Mouse (Mus musculus): Measurements from ENCODE around the gene Gse1.
A peak's percentile ranks its signal among the peaks of the same experiment; 100 is the strongest.

The Gse1 gene

DNA sequence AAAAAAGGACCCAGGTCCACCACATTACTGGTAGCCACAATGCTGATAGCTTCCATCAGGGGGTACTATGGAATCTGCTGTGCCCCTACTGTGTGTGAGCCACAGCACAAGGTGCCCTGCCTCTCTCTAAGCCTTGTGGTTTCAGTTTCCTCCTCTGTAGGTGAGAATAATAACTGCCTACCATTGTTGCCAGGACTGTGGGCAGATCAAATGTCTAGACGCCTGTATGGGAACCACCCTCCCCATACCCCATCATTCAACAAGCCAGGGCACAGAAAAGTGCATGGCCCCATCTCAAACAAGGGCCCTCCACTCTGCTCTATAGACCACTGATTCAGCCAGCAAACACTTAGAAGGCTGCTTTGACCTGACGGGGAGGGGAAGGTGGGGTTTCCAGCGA, 168.5 kb downstream of the Gse1 start:
- DNase-seq (ENCODE audit: low read depth in 1 of 2, low spot score in 2 of 2), result no peak

- DNase-seq (ENCODE audit: low read depth in 1 of 2, low spot score in 2 of 2), result no peak
Observed at GRCm38 (mm10) chr8:120397444-120398411, 169.5 kb downstream of the Gse1 start.

GRCm38 (mm10) chr8:120399212-120399934, 171.1 kb downstream of the Gse1 start:
- DNase-seq (ENCODE audit: low read depth in 1 of 2, low spot score in 2 of 2), result no peak

- no peak for DNase-seq (ENCODE audit: low read depth in 1 of 2, low spot score in 2 of 2)
Observed at GRCm38 (mm10) chr8:120401216-120401615, 173.0 kb downstream of the Gse1 start.

DNA sequence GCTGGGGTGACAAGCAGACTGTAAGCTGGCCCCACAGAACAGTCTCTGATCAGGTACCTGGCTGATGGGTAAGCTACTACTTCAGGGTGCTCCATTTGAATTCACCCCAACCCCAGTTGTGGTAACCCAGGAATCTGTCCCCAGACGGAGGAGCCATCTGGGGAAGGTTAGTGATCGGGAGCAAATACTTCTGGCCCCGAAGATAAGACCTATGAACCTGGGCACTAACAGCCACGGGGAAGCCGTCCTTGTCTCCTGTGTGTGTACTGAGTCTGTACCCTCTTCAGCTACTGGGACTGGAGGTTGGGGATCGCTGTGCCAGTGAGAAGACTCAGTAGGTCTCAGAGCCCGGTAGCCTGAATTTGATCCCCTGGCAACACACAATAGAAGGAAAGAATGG, 173.5 kb downstream of the Gse1 start:
- no peak for DNase-seq (ENCODE audit: low read depth in 1 of 2, low spot score in 2 of 2)

DNA sequence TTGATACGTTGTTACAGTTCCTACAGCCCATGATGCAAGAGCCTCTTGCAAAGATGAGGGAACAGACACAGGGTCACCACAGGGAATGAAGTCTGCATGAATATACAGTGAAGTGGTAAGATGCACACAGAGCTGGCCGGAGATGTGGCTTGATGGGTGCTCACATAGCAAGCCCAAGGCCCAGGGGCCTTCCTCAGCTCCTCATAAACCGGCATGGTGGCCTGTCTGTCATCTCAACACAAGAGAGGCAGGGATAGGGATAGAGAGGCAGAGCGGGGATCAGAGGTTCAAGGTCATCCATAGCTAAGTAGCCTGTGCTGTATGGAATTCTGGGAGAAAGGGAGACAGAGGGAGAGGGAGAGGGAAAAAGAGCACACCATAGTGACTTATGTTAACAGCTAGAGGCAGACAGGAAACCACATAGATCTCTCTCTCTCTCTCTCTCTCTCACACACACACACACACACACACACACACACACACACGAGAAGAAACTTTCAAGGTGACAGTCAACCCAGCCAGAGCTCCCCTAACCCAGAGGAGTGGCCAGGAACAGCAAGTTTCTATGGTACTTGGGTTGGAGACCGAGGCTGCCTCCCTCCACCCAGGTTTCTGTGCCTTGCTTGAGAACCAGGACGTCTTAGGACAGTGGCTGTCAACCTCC, 175.5 kb downstream of the Gse1 start:
- DNase-seq (ENCODE audit: low read depth in 1 of 2, low spot score in 2 of 2), result no peak

DNA sequence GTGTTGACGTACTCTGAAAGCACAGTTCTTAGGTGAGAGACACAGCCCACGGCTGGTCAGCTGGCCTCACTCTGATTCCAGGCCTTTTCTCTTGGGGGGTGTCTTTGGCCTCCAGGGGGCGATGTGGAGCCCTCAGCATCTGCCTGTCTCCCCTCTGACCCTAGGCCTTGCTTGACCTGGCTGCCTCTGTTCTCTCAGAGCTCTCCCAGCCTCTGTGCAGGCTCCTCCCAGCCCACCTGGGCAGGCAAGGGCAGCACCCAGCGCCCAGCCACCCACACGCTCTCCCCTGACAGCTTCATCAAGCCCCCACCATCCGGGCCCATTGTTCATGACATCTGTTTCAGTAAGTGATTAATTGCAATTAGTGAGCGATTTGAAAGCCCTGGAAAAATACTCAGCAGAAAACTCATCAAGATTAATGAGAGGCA, 176.4 kb downstream of the Gse1 start:
- peak; percentile 24 to 55 for DNase-seq (ENCODE audit: low read depth in 1 of 2, low spot score in 2 of 2)

DNA sequence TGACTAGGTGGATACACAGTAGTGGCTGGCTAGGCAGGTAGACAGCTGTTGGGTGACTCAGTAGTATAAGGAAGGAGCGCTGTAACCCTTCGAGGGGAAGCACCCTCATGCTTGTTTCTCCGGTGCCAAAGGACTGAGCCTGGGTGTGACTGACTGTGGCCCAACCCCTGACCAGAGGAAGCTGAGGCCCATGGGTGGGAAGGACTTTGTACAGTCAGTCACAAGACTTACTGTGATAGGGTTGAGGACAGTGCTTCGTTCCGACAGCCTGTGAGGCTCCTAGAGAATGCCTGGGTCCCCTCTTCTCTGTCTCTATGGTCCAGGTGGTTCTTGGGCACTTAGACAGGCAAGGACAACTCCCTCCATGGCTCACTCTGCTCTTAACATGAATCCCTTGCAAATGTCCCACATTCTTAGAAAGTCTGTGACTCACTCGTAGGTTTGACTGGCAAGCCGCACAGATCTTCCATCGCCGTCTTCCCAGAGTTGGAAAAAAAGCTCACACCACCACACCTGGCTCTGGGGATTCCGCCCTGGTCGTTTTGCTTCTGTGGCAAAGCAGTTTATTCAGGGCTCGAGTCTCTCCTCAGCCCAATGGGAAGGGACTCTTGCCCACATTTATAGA, 177.9 kb downstream of the Gse1 start:
- peak in 1 of 2 experiments; percentile 38 for DNase-seq (ENCODE audit: low read depth in 1 of 2, low spot score in 2 of 2)

- DNase-seq (ENCODE audit: low read depth in 1 of 2, low spot score in 2 of 2), result peak in 1 of 2 experiments; percentile 9
Observed at GRCm38 (mm10) chr8:120407701-120408240, 179.5 kb downstream of the Gse1 start.

GRCm38 (mm10) chr8:120408241-120409215, 180.3 kb downstream of the Gse1 start:
- DNase-seq (ENCODE audit: low read depth in 1 of 2, low spot score in 2 of 2), result no peak

DNA sequence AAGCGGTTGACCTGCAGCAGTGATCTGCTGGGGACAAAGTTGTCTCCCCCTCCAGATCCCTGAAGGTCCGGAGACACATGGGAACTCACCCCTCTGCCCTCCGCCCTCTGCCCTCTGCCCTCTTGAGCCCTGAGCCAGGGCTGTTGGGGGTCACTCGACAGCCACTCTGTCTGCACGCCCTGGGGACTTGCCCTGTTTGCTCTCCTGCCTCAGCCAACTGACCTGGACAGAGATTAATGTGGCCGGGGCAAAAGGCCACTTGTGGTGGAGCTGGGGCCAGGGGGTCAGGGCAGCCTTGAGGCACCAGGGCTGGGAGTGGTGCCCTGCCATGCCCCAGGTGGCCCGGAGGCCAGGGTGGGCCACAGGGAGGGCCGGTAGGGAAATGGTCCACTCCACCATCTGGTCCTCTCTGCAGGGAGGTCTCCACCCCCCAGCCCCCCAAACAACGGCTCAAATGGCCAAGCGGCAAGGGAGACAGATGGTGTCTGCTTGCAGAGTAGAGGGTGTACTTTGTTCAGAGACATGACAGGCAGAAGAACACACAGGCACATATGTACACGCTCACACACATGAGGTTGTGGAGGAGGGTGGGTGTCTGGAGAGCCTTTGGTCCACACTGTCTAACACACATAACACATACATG, 181.2 kb downstream of the Gse1 start:
- no peak for DNase-seq (ENCODE audit: low read depth in 1 of 2, low spot score in 2 of 2)

DNA sequence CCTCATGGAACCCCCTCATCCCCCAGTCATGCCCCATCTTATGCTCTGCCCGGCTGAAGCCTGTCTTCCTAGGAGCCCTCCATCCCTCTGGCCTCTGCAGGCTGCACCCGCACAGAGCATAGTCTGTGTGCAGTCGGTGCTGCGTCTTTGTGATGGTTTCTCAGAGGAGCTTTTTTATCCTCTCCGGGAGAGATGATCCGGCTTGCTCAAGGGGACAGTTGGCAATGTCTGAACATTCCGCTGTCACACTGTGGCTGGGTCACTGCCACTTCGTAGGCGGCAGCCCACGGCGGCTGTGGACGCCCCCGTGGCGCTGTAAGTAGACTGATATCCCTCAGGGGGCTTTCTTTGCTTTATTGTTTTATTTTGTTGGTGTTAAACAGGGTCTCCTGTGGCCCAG, 182.8 kb downstream of the Gse1 start:
- no peak for DNase-seq (ENCODE audit: low read depth in 1 of 2, low spot score in 2 of 2)

GRCm38 (mm10) chr8:120411862-120412261, 183.6 kb downstream of the Gse1 start:
- DNase-seq (ENCODE audit: low read depth in 1 of 2, low spot score in 2 of 2), result no peak

DNA sequence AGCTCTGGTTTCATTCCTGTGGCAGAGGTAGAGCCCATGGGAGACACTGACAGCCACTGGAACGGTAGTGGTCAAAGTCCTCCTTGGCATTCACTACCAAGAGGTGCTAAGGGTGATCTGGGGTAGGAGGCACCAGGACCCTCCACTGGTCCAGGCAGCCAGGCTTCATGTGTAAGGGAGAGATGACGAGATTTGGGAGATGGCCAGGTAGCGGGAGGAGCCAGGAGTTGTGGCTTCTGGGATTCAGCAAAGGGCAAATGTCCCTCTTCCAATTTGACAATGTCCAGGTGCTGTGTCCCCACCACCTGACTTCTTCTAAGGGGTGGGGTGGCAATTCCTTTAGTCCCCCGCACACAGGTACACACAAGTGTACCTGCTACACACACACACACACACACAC, 184.1 kb downstream of the Gse1 start:
- no peak for DNase-seq (ENCODE audit: low read depth in 1 of 2, low spot score in 2 of 2)

- no peak for DNase-seq (ENCODE audit: low read depth in 1 of 2, low spot score in 2 of 2)
Observed at GRCm38 (mm10) chr8:120412911-120413625, 184.8 kb downstream of the Gse1 start.

- DNase-seq (ENCODE audit: low read depth in 1 of 2, low spot score in 2 of 2), result no peak
Observed at GRCm38 (mm10) chr8:120413626-120413988, 185.4 kb downstream of the Gse1 start.

DNA sequence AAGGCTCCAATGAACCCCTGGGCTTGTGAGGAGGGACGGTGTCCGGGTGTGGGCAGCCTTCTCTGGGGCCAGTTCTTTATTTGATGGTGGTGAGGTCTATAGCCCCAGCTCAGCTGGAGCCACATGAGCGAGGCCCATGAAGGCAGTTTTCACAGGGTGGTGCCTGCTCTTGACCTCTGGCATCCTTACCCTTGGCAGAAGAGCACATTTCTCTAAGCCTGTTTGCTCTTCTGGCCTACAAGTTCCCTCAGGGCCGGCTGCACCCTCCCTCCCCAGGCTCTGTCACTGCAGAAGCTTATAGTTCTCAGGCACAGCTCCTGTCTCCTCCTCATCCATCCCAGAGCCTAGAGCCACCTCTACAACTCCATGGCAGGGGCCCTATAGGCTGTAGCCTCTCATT, 186.0 kb downstream of the Gse1 start:
- no peak for DNase-seq (ENCODE audit: low read depth in 1 of 2, low spot score in 2 of 2)

GRCm38 (mm10) chr8:120415474-120415873, 187.2 kb downstream of the Gse1 start:
- DNase-seq (ENCODE audit: low read depth in 1 of 2, low spot score in 2 of 2), result no peak

DNA sequence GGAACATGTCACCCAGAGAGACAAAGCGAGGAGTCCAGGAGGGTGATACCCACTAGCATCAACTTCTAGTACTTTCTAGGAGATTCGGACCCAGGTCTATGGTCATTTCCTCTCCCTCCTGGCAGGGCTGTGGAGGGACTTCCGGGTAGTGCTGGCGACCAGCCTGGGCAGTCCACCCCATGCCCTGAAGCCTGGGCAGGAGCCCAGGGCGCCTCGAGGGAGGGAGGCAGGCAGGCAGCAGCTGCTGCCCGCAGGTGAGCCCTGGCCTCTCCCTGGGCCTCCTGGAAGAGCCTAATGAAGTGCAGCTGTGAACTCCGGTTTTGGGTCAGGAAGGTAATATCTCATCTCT, 187.9 kb downstream of the Gse1 start:
- DNase-seq (ENCODE audit: low read depth in 1 of 2, low spot score in 2 of 2), result no peak
